Mouse (Mus musculus) left cerebral cortex, postnatal 4 days (tissue): Measurements from ENCODE around the gene Srcin1. TPM values are rescaled to one million over a fixed set of nuclear protein-coding genes. Genes with fewer than 3 reads are reported as not detected.
A peak's percentile ranks its signal among the peaks of the same experiment; 100 is the strongest.

Experiments used
- DNase-seq: peaks from one replicate; pipeline ENCODE4 v3.0.0-alpha.2; 2022
- intact Hi-C: fragments of 180-260 bp; cut with DNase I; formaldehyde crosslinking; loops from one replicate; pipeline ENCODE4 v1.15.1; 2025
- total RNA-seq, 2 experiments: library from RNA; stranded (reverse); gene quantifications; 2 replicates each; pipeline ENCODE4 v1.2.3; 2021

Gene Srcin1
- total RNA-seq, 2 experiments from 2014 or later = 163 to 177 TPM

- peak; percentile 53 for DNase-seq
Measured at GRCm38 (mm10) chr11:97511661-97512369, 64.2 kb downstream of the Srcin1 start.

GRCm38 (mm10) chr11:97510966-97511660, 64.9 kb downstream of the Srcin1 start:
- intact Hi-C loops = no loop called here
- peak; percentile 82 for DNase-seq

More at GRCm38 (mm10) chr11:97511661-97512369, 64.2 kb downstream of the Srcin1 start:
- intact Hi-C loops = no loop called here

- intact Hi-C loops = no loop called here
- DNase-seq = no peak
Measured at GRCm38 (mm10) chr11:97509715-97510485, 66.1 kb downstream of the Srcin1 start.

GRCm38 (mm10) chr11:97509058-97509457, 66.9 kb downstream of the Srcin1 start:
- intact Hi-C loops = no loop called here
- DNase-seq = no peak

GRCm38 (mm10) chr11:97508198-97508597, 67.8 kb downstream of the Srcin1 start:
- intact Hi-C loops = no loop called here
- DNase-seq = no peak

- peak; percentile 60 for DNase-seq
- intact Hi-C loops = no loop called here
Measured at GRCm38 (mm10) chr11:97506331-97506730, 69.7 kb downstream of the Srcin1 start.

GRCm38 (mm10) chr11:97505784-97506183, 70.2 kb downstream of the Srcin1 start:
- intact Hi-C loops = no loop called here
- no peak for DNase-seq

GRCm38 (mm10) chr11:97502846-97503245, 73.1 kb downstream of the Srcin1 start:
- no peak for DNase-seq
- intact Hi-C loops = no loop called here

GRCm38 (mm10) chr11:97502383-97502782, 73.6 kb downstream of the Srcin1 start:
- no peak for DNase-seq
- intact Hi-C loops = no loop called here

GRCm38 (mm10) chr11:97500720-97501448, 75.1 kb downstream of the Srcin1 start:
- DNase-seq = no peak
- intact Hi-C loops = no loop called here

GRCm38 (mm10) chr11:97499865-97500719, 75.9 kb downstream of the Srcin1 start, which contains the start of gene 4933428G20Rik:
TSS of gene 4933428G20Rik (minus strand) at chr11:97500340.
- intact Hi-C loops = no loop called here
- no peak for DNase-seq

GRCm38 (mm10) chr11:97497543-97497942, 78.4 kb downstream of the Srcin1 start:
- intact Hi-C loops = no loop called here
- DNase-seq = no peak

- intact Hi-C loops = no loop called here
- no peak for DNase-seq
Measured at GRCm38 (mm10) chr11:97492836-97493235, 83.2 kb downstream of the Srcin1 start.

GRCm38 (mm10) chr11:97491640-97492039, 84.3 kb downstream of the Srcin1 start:
- intact Hi-C loops = no loop called here

GRCm38 (mm10) chr11:97489589-97490324, 86.2 kb downstream of the Srcin1 start:
- intact Hi-C loops = loop anchor here (5.0 kb wide), 1 partner anchor 133 kb away; no protein-coding TSS in a partner anchor
- peak; percentile 83 for DNase-seq

More at GRCm38 (mm10) chr11:97491640-97492039, 84.3 kb downstream of the Srcin1 start:
- DNase-seq = peak; percentile 69

GRCm38 (mm10) chr11:97487656-97488055, 88.3 kb downstream of the Srcin1 start:
- DNase-seq = no peak
- intact Hi-C loops = loop anchor here (5.0 kb wide), 1 partner anchor 135 kb away; no protein-coding TSS in a partner anchor

- intact Hi-C loops = loop anchor here (5.0 kb wide), 1 partner anchor 137 kb away; no protein-coding TSS in a partner anchor
Measured at GRCm38 (mm10) chr11:97485661-97486060, 90.3 kb downstream of the Srcin1 start.

GRCm38 (mm10) chr11:97479824-97480223, 96.2 kb downstream of the Srcin1 start:
- intact Hi-C loops = no loop called here
- DNase-seq = no peak

More at GRCm38 (mm10) chr11:97485661-97486060, 90.3 kb downstream of the Srcin1 start:
- no peak for DNase-seq

GRCm38 (mm10) chr11:97479085-97479484, 96.9 kb downstream of the Srcin1 start:
- intact Hi-C loops = no loop called here

More at GRCm38 (mm10) chr11:97479085-97479484, 96.9 kb downstream of the Srcin1 start:
- DNase-seq = no peak
